Mouse (Mus musculus) B cell, adult (primary cell): Measurements from ENCODE around the gene Olfr872. TPM values are rescaled to one million over a fixed set of nuclear protein-coding genes. Genes with fewer than 3 reads are reported as not detected.

ENCODE experiments used
- total RNA-seq: library from RNA; stranded (reverse); gene quantifications from 4 replicates; pipeline ENCODE4 v1.2.4, GENCODE M21; 2023; ENCODE audit not compliant: inconsistent age

Gene Olfr872
- total RNA-seq, result not detected in 4 replicates

GRCm38 (mm10) chr9:20236819-20237218 lies at the start of gene Olfr872:
Olfr872 (plus strand) TSS chr9:20237119.

GRCm38 (mm10) chr9:20211907-20212306 lies 25.0 kb upstream of the Olfr872 start, which contains the start of gene Olfr871:
Olfr871 (plus strand) TSS chr9:20212207.

GRCm38 (mm10) chr9:20282051-20282450 lies 45.1 kb downstream of the Olfr872 start, which contains the start of gene Olfr39:
Olfr39 (plus strand) TSS chr9:20282351.

GRCm38 (mm10) chr9:20298232-20298631 lies 61.3 kb downstream of the Olfr872 start, which contains the start of gene Olfr873:
Olfr873 (plus strand) TSS chr9:20298532.

Other genes starting within 250 kb of the Olfr872 start
- not detected in 4 replicates for gene Olfr866, start 209.1 kb upstream of the Olfr872 start, total RNA-seq
- gene Olfr867, start 179.6 kb upstream of the Olfr872 start, total RNA-seq, result not detected in 4 replicates
- gene Olfr868, start 138.5 kb upstream of the Olfr872 start, total RNA-seq, result not detected in 4 replicates
- gene Olfr869, start 108.1 kb upstream of the Olfr872 start, total RNA-seq, result not detected in 4 replicates
- not detected in 4 replicates for gene Olfr870, start 63.1 kb upstream of the Olfr872 start, total RNA-seq
- not detected in 4 replicates for gene Olfr871, start 24.9 kb upstream of the Olfr872 start, total RNA-seq
- 0.24 TPM in 1 of 4 replicates, not detected in the others for gene Olfr39, start 45.2 kb downstream of the Olfr872 start, total RNA-seq
- not detected in 4 replicates for gene Olfr873, start 61.4 kb downstream of the Olfr872 start, total RNA-seq
- gene Olfr18, start 99.0 kb downstream of the Olfr872 start, total RNA-seq, result not detected in 4 replicates
- gene Zfp560, start 148.1 kb downstream of the Olfr872 start, total RNA-seq, result 7.7 to 14.0 TPM (median 11.2 TPM) in 4 replicates
- 41.1 to 45.0 TPM (median 44.4 TPM) in 4 replicates for gene Zfp26, start 223.0 kb downstream of the Olfr872 start, total RNA-seq